Mouse (Mus musculus) heart, postnatal 0 days (tissue): ENCODE data around the gene Cd4. TPM values are rescaled to one million over a fixed set of nuclear protein-coding genes. Genes with fewer than 3 reads are reported as not detected.

Source experiments
- ATAC-seq: fragments of 200-750 bp; cut with Nextera tagmentation; 2 replicates; pipeline ENCODE4 v1.8.0; 2017; ENCODE audit warnings: low read depth, moderate number of reproducible peaks, moderate library complexity; ENCODE audit not compliant: insufficient read depth
- DNase-seq: peaks from one replicate; pipeline ENCODE4 v3.0.0-alpha.2; 2016; ENCODE audit warnings: low spot score
- H3K27ac ChIP-seq: fragments of 300-500 bp; sonication (generic); 2 replicates; pipeline ENCODE4 v1.5.1; 2014; ENCODE audit warnings: low read depth, mild to moderate bottlenecking
- H3K27me3 ChIP-seq: fragments of 300-500 bp; sonication (generic); 2 replicates; pipeline ENCODE4 v1.6.1; 2014; ENCODE audit warnings: low read length, mixed read lengths; ENCODE audit not compliant: control insufficient read depth, insufficient read depth
- H3K36me3 ChIP-seq: fragments of 300-500 bp; sonication (generic); replicated peaks from 2 replicates; pipeline ENCODE4 v1.6.1; 2014; ENCODE audit warnings: low read length, mixed read lengths; ENCODE audit not compliant: control insufficient read depth, insufficient read depth
- H3K4me1 ChIP-seq: fragments of 300-500 bp; sonication (generic); 2 replicates; pipeline ENCODE4 v1.6.1; 2014; ENCODE audit warnings: antibody characterized with exemption; ENCODE audit not compliant: control insufficient read depth, insufficient read depth
- H3K4me2 ChIP-seq: fragments of 300-500 bp; sonication (generic); 2 replicates; pipeline ENCODE4 v1.6.1; 2014; ENCODE audit warnings: low read depth, mild to moderate bottlenecking, low read length, moderate library complexity
- H3K4me3 ChIP-seq: fragments of 300-500 bp; sonication (generic); 2 replicates; pipeline ENCODE4 v1.5.1; 2014; ENCODE audit warnings: low read depth, low read length
- H3K9ac ChIP-seq: fragments of 300-500 bp; sonication (generic); replicated peaks from 2 replicates; pipeline ENCODE4 v1.6.1; 2014; ENCODE audit warnings: low read depth, low read length, mixed read lengths
- H3K9me3 ChIP-seq: fragments of 300-500 bp; sonication (generic); replicated peaks from 2 replicates; pipeline ENCODE4 v1.6.1; 2016; ENCODE audit warnings: low read length; ENCODE audit not compliant: control insufficient read depth
- CTCF ChIP-seq: IDR thresholded peaks from 2 replicates; pipeline ENCODE4 v1.5.1; 2016; ENCODE audit warnings: antibody characterized with exemption, control low read depth, low read depth
- EP300 ChIP-seq: IDR thresholded peaks from 2 replicates; pipeline ENCODE4 v1.6.1; 2016; ENCODE audit warnings: antibody characterized with exemption, low read depth
- WGBS: fragments of 180-500 bp; shearing (Covaris S2); extraction: QIAGEN DNeasy Blood & Tissue Kit; methylation state at CpG from one replicate; pipeline ENCODE4 v1.1.7; 2014; 5-methylcytosine and 5-hydroxymethylcytosine counted together
- polyA plus RNA-seq: library from polyadenylated mRNA; unstranded; fragments of >200 nt; fragmentation: Nextera tagmentation; extraction: Ambion mirVana; gene quantifications from 2 replicates; pipeline ENCODE4 v1.2.1, GENCODE M21; 2015
- total RNA-seq: library from RNA; depleted of rRNA; stranded (reverse); fragments of >200 nt; gene quantifications from 2 replicates; pipeline ENCODE4 v1.2.3, GENCODE M21; 2014; ENCODE audit warnings: low replicate concordance

Cd4 gene
- total and polyA plus RNA-seq, 2 experiments from 2014 or later: 0.10 TPM; not detected in 1

GRCm38 (mm10) chr6:124859725-124860124, 28.3 kb downstream of the Cd4 start:
- peaks cover 18% of the 10 kb centered on the region for H3K4me1 ChIP-seq
- no peaks in the 10 kb centered on the region for H3K36me3 ChIP-seq
- no peak overlapping the region for H3K4me3 ChIP-seq
- H3K9me3 ChIP-seq: no peaks in the 10 kb centered on the region
- no peak overlapping the region for H3K9ac ChIP-seq
- WGBS: 8% methylated on average over 12 of the region's 12 CpGs
- peaks cover 33% of the 10 kb centered on the region for H3K27me3 ChIP-seq
- no peak for TF ChIP-seq EP300
- TF ChIP-seq CTCF: peak; percentile 92
- ATAC-seq (peak; percentile 42), DNase-seq (peak; percentile 75)
- no peak overlapping the region for H3K4me2 ChIP-seq
- no peak overlapping the region for H3K27ac ChIP-seq

GRCm38 (mm10) chr6:124858561-124859318, 29.3 kb downstream of the Cd4 start:
- DNase-seq (no peak), ATAC-seq (no peak)
- H3K9ac ChIP-seq: no peak overlapping the region
- no peak overlapping the region for H3K4me3 ChIP-seq
- TF ChIP-seq CTCF (no peak), EP300 (no peak)
- no peaks in the 10 kb centered on the region for H3K9me3 ChIP-seq
- no peaks in the 10 kb centered on the region for H3K36me3 ChIP-seq
- peaks cover 33% of the 10 kb centered on the region for H3K27me3 ChIP-seq
- H3K4me2 ChIP-seq: no peak overlapping the region; the same call in 1 of the 2 replicates
- H3K4me1 ChIP-seq: peaks cover 16% of the 10 kb centered on the region
- 66% methylated on average over 28 of the region's 28 CpGs for WGBS
- H3K27ac ChIP-seq: no peak overlapping the region

- ATAC-seq (no peak), DNase-seq (no peak)
- H3K27me3 ChIP-seq: peaks cover 31% of the 10 kb centered on the region
- no peaks in the 10 kb centered on the region for H3K36me3 ChIP-seq
- peaks cover 10% of the 10 kb centered on the region for H3K4me1 ChIP-seq
- H3K9ac ChIP-seq: no peak overlapping the region
- peak overlapping the region; percentile 93 for H3K4me2 ChIP-seq
- no peak for TF ChIP-seq CTCF
- TF ChIP-seq EP300: no peak
- WGBS: 34% methylated on average over 26 of the region's 26 CpGs
- H3K4me3 ChIP-seq: peak overlapping the region; percentile 64
- no peaks in the 10 kb centered on the region for H3K9me3 ChIP-seq
- H3K27ac ChIP-seq: peak overlapping the region; percentile 5; the same call in 1 of the 2 replicates
These were observed 30.0 kb downstream of the Cd4 start for GRCm38 (mm10) chr6:124857840-124858530.

GRCm38 (mm10) chr6:124856916-124857839, 30.8 kb downstream of the Cd4 start, which contains the start of gene P3h3:
Gene P3h3 (minus strand): TSS chr6:124857752.
- Histone ChIP-seq H3K9me3 (no peaks in the 10 kb centered on the region), H3K27ac (peak within 1 kb of the TSS; percentile 86), H3K27me3 (peaks cover 25% of the 10 kb centered on the region), H3K36me3 (no peaks in the 10 kb centered on the region), H3K4me2 (peak within 1 kb of the TSS; percentile 93), H3K4me1 (peaks cover 7% of the 10 kb centered on the region), H3K9ac (peak within 1 kb of the TSS; percentile 82), H3K4me3 (peak within 1 kb of the TSS; percentile 64)
- DNase-seq (peak; percentile 51), ATAC-seq (peak; percentile 82)
- TF ChIP-seq CTCF (peak; percentile 65), EP300 (no peak)
- WGBS: under 1% methylated on average over 75 of the region's 86 CpGs

- Histone ChIP-seq H3K4me2 (peak overlapping the region; percentile 93), H3K36me3 (no peaks in the 10 kb centered on the region), H3K4me3 (peak overlapping the region; percentile 64), H3K4me1 (peaks cover 7% of the 10 kb centered on the region), H3K9ac (no peak overlapping the region), H3K27ac (no peak overlapping the region), H3K9me3 (no peaks in the 10 kb centered on the region), H3K27me3 (peaks cover 21% of the 10 kb centered on the region)
- no peak for ATAC-seq
- DNase-seq: no peak
- TF ChIP-seq EP300: no peak
- no peak for TF ChIP-seq CTCF
- WGBS: 19% methylated on average over 14 of the region's 14 CpGs
These were observed 31.7 kb downstream of the Cd4 start for GRCm38 (mm10) chr6:124856321-124856720.
